Mouse (Mus musculus) embryonic facial prominence, embryonic 14.5 days (tissue): ENCODE results near the gene Rasgrp2. TPM values are rescaled to one million over a fixed set of nuclear protein-coding genes. Genes with fewer than 3 reads are reported as not detected.

Source experiments
- ATAC-seq: fragments of 200-750 bp; cut with Nextera tagmentation; 2 replicates; pipeline ENCODE4 v1.8.0; 2017; ENCODE audit warnings: low read depth, moderate number of reproducible peaks, moderate TSS enrichment
- DNase-seq: peaks from one replicate; pipeline ENCODE4 v3.0.0-alpha.2; 2015; ENCODE audit warnings: low spot score
- H3K27ac ChIP-seq: fragments of 300-500 bp; sonication (generic); replicated peaks from 2 replicates; pipeline ENCODE4 v1.5.1; 2014; ENCODE audit warnings: low read depth, mild to moderate bottlenecking, low read length, moderate library complexity
- H3K27me3 ChIP-seq: fragments of 300-500 bp; sonication (generic); replicated peaks from 2 replicates; pipeline ENCODE4 v1.6.1; 2014; ENCODE audit warnings: low read length; ENCODE audit not compliant: control insufficient read depth, insufficient read depth
- H3K36me3 ChIP-seq: fragments of 300-500 bp; sonication (generic); 2 replicates; pipeline ENCODE4 v1.6.1; 2014; ENCODE audit warnings: low read length, mixed read lengths; ENCODE audit not compliant: control insufficient read depth, insufficient read depth
- H3K4me1 ChIP-seq: fragments of 300-500 bp; sonication (generic); 2 replicates; pipeline ENCODE4 v1.6.1; 2014; ENCODE audit warnings: antibody characterized with exemption, low read length; ENCODE audit not compliant: control insufficient read depth, insufficient read depth
- H3K4me2 ChIP-seq: fragments of 300-500 bp; sonication (generic); 2 replicates; pipeline ENCODE4 v1.6.1; 2014; ENCODE audit warnings: low read depth, mild to moderate bottlenecking, low read length, moderate library complexity, mixed read lengths
- H3K4me3 ChIP-seq: fragments of 300-500 bp; sonication (generic); 2 replicates; pipeline ENCODE4 v1.5.1; 2014; ENCODE audit warnings: low read depth, mild to moderate bottlenecking, low read length
- H3K9ac ChIP-seq: fragments of 300-500 bp; sonication (generic); 2 replicates; pipeline ENCODE4 v1.6.1; 2014; ENCODE audit warnings: low read depth, mild to moderate bottlenecking, low read length, moderate library complexity, mixed read lengths
- H3K9me3 ChIP-seq: fragments of 300-500 bp; sonication (generic); 2 replicates; pipeline ENCODE4 v1.6.1; 2016; ENCODE audit warnings: low read length; ENCODE audit not compliant: control insufficient read depth
- WGBS: fragments of 180-500 bp; shearing (Covaris S2); extraction: QIAGEN DNeasy Blood & Tissue Kit; methylation state at CpG from one replicate; pipeline ENCODE4 v1.1.7; 2014; 5-methylcytosine and 5-hydroxymethylcytosine counted together
- polyA plus RNA-seq: library from polyadenylated mRNA; unstranded; fragments of >200 nt; fragmentation: Nextera tagmentation; extraction: Ambion mirVana; gene quantifications from 2 replicates; pipeline ENCODE4 v1.2.1, GENCODE M21; 2014

The Rasgrp2 gene
- polyA plus RNA-seq, 1 experiment from 2014 or later = 48.2 TPM

DNA sequence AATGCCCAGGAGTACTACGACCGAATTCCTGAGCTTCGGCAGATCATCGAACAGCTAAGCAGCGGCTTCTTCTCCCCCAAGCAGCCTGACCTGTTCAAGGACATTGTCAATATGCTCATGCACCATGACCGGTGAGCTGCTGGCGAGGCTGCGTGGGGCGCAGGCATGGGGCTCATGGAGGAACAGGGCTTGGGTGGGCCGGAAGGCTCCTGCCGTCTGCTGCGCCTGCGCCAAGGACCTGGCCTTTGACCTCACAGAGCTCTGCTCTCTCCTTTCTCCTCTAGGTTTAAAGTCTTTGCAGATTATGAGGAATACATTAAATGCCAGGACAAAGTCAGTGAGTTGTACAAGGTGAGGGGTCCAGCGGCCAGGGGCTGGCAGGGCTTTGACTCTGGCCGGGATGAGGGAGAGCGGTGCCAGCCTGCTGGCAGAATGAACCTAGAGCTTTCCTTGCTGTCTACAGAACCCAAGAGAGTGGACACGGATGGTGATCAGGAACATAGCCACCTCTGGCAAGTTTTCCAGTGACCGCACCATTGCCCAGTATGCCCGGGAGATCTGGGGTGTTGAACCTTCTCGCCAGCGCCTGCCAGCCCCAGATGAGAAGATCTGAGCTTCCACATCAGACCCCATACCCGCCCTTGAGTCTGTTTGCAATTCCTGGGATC lies 1.4 kb upstream of the Rasgrp2 start:
- WGBS = 85% methylated on average over 22 of the region's 22 CpGs

DNA sequence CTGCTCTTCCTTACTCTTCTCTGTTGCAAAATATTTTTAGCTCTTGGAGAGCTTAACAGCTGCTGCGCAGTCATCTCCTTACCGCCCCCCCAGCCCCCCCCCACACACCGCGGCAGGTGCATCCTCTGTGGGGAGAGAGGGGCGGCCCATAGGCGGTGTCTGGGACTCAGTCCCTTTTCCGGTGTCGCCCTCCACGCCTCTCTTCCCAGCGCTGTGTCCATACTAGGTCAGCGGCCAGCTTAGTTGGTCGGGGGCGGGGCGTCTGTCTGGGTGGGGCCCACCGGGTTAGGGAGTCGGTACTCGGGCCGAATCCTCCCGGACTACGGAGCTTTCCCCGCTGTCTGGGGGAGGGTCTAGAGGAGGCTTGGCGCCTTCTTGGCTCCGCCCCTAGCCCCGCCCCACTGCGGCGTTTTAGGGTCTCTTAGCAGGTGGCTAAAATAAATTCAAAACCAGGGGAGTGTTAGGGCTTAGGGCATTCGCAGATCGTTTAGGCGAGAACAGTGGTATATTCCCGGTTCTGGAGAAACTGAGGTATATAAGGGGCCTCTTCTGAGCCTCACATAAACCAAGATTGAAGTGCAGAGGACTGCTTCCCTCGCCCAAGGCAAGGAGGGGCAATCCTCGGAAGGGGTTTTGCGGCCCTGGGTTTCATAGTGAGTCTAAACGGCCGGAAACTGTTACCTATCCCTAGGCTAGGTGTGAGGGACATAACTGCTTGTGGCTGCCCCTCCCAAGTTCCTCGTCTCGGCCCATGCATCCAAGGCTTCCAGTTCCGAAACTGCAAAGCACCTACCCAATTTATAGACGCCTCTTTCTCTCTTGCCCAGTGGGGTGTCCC lies 474 bp upstream of the Rasgrp2 start:
- Histone ChIP-seq H3K9me3 (no peaks in the 10 kb centered on the region), H3K4me2 (peak overlapping the region; percentile 99), H3K4me1 (peaks cover 32% of the 10 kb centered on the region), H3K27ac (0 out of 2 replicates have a peak overlapping the region, but pooled peaks have one; percentile 11), H3K36me3 (no peaks in the 10 kb centered on the region), H3K9ac (peak overlapping the region; percentile 68), H3K4me3 (peak overlapping the region; percentile 66), H3K27me3 (peaks cover 38% of the 10 kb centered on the region)
- DNase-seq = peak; percentile 58
- WGBS = under 1% methylated on average over 37 of the region's 39 CpGs
- ATAC-seq = peak; percentile 54

More for the DNA sequence above, 1.4 kb upstream of the Rasgrp2 start:
- H3K9ac ChIP-seq = no peak overlapping the region
- H3K27me3 ChIP-seq = peaks cover 37% of the 10 kb centered on the region
- H3K36me3 ChIP-seq = no peaks in the 10 kb centered on the region
- ATAC-seq (no peak), DNase-seq (no peak)
- no peaks in the 10 kb centered on the region for H3K9me3 ChIP-seq
- H3K4me3 ChIP-seq = 0 out of 2 replicates have a peak overlapping the region, but pooled peaks have one; percentile 66
- H3K27ac ChIP-seq = no peak overlapping the region
- H3K4me1 ChIP-seq = peaks cover 32% of the 10 kb centered on the region
- no peak overlapping the region for H3K4me2 ChIP-seq

DNA sequence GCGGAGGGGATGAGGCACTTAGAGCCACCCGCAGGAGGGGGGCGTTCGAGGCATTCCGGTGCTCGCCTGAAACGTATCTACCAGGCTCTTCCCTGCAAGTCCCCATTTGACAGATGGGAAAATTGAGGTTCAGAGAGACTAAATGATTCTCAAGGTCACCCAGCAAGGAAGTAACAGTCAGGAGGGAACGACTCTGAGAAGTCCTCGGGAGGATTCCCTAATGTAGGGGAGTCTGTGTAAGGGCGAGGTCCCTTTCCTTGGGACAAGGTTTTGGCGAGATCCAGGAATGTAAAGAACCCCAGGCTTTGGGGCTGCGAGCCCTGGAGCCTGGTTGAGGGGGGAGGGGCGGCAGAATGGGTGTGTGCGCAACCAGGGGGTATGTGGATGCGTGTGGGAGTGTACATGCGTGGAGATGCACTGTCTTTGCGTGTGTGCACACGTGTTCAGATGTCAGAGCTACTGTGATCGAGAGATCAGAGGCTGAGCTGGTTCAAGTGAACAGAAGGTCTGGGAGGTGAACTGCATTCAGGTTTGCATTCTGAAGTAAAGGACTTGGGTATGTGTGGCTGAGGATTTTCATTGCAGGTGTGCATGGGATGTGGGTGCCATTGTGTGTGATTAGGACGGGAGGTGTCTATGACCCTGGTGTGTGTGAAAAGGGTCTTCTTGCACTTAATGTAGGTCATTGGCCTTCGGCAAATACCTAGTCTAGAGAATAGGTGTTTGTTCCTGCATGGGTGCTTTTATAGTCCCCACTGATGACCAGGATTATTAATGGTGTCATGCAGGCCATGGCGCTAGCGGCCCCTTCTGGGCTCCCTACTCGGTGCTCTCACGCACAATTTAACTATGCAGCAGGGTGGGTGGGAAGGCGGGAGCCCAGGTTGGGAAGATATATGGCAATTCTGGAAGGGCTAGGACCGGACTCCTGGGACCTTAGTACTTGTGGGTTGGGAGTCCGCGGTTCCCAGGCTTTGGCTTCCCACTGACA lies 1.3 kb downstream of the Rasgrp2 start:
- Histone ChIP-seq H3K36me3 (no peaks in the 10 kb centered on the region), H3K4me1 (peaks cover 32% of the 10 kb centered on the region), H3K27ac (no peak overlapping the region), H3K4me2 (peak overlapping the region; percentile 99), H3K27me3 (peaks cover 38% of the 10 kb centered on the region), H3K4me3 (peak overlapping the region; percentile 66), H3K9me3 (no peaks in the 10 kb centered on the region), H3K9ac (peak overlapping the region; percentile 68)
- DNase-seq = no peak
- 2% methylated on average over 29 of the region's 29 CpGs for WGBS
- no peak for ATAC-seq

DNA sequence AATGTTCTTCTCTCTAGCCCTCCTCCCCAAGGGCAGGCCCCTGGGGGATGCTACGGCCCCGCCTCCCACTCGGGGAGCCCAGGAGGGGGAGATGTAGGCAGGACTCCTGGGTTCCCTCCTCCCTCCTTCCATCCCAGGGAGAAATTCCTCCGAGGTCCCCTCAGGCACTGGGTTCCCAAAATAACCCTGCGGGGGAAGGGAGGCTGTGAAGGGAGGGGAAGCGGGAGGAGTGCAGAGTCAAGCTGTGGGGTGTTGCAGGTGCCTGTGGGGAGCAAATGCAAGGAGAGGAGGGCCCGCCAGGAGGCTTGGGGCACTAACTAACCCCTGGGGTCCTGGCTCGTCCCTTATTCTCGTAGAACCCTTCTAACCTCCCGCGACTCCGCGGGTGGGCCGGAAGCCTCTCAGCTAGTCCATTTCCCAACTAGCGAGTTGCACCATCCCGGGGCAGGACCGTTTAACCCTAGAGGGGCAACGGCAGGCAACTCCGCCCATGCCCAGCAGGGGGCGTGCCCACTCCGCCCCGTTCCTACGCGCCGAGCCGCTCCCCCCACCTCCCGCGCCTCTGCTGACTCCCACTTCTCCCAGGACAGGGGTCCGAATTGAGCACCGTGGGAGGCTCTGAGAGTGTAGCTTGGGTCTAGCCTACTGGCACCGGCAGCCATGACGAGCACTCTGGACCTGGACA lies 2.1 kb downstream of the Rasgrp2 start:
- Histone ChIP-seq H3K27me3 (peaks cover 38% of the 10 kb centered on the region), H3K27ac (no peak overlapping the region), H3K9ac (peak overlapping the region; percentile 58), H3K9me3 (no peaks in the 10 kb centered on the region), H3K36me3 (no peaks in the 10 kb centered on the region), H3K4me1 (peaks cover 32% of the 10 kb centered on the region), H3K4me3 (peak overlapping the region; percentile 66), H3K4me2 (peak overlapping the region; percentile 99)
- DNase-seq (peak; percentile 57), ATAC-seq (peak; percentile 4; the same call in 1 of the 2 replicates)
- WGBS = 1% methylated on average over 22 of the region's 32 CpGs

DNA sequence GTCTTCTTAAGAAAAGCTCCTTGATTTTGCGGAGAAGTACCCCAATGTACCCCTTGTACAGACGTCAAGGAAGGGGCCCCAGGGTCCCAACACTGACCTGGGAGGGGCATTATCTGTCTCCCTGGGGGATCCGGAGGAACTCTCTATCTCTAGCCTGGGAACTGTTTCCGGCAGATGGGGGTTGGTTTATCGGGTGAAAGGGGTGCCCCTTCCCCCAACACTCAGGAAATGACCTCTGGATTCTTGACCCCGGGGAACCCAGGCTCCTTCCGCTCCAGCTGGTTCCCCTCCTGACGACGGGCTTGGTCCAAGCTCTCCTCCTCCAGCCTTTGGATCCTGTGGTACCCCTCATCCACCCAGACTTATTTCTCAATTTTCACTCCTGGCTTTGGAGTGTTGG lies 2.8 kb downstream of the Rasgrp2 start:
- Histone ChIP-seq H3K4me3 (peak overlapping the region; percentile 66), H3K27me3 (peaks cover 38% of the 10 kb centered on the region), H3K9me3 (no peaks in the 10 kb centered on the region), H3K4me1 (peaks cover 32% of the 10 kb centered on the region), H3K36me3 (no peaks in the 10 kb centered on the region), H3K27ac (no peak overlapping the region), H3K4me2 (peak overlapping the region; percentile 99), H3K9ac (peak overlapping the region; percentile 58)
- 6% methylated on average over 8 of the region's 9 CpGs for WGBS
- DNase-seq (no peak), ATAC-seq (no peak)

DNA sequence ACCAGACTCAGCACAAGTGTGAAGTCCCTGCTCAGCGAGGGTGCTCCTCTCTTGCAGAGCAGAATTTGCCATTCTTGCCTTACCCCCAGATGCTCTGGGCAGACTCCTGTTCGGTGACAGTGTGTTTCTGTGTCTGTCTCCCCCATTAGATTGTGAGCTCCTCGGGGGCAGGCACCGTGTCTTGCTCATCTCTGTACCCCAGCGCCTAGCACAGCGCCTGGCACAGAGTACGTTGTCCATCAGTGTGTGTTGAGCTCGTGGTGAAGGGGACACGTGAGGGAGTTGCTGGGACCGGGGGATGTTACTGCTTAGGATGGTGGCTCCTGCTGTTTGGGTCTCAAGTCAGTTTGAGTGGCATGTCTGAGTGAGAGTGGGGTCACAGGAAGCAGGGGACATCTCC lies 4.7 kb downstream of the Rasgrp2 start:
- Histone ChIP-seq H3K4me2 (no peak overlapping the region), H3K27ac (no peak overlapping the region), H3K36me3 (no peaks in the 10 kb centered on the region), H3K9ac (no peak overlapping the region; the same call in 1 of the 2 replicates), H3K4me3 (no peak overlapping the region), H3K9me3 (no peaks in the 10 kb centered on the region), H3K27me3 (peaks cover 37% of the 10 kb centered on the region), H3K4me1 (peaks cover 27% of the 10 kb centered on the region)
- 71% methylated on average over 10 of the region's 10 CpGs for WGBS
- DNase-seq (no peak), ATAC-seq (no peak)

DNA sequence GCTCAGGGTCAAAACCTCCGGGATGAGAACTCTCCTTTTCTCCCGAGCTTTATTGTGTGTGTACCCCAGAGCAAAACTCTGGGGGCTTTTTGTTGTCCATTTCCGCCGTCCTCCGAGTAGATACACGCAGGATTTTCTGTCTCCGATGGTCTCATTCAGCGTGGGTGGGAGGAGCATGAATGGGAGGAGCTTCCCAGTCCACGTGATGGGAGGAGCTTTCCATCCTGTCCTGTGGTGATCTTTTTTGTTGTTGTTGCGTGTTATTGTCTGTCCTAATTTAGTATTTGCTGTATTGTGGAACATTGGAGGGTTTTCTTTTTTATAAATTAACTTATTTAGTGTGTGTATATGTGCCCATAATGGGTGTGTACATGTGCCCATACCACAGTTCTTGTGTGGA lies 6.3 kb downstream of the Rasgrp2 start:
- Histone ChIP-seq H3K9ac (no peak overlapping the region), H3K27ac (no peak overlapping the region), H3K36me3 (no peaks in the 10 kb centered on the region), H3K4me3 (no peak overlapping the region), H3K4me1 (peaks cover 16% of the 10 kb centered on the region), H3K9me3 (no peaks in the 10 kb centered on the region), H3K4me2 (no peak overlapping the region), H3K27me3 (peaks cover 23% of the 10 kb centered on the region)
- 69% methylated on average over 10 of the region's 10 CpGs for WGBS
- no peak for ATAC-seq
- no peak for DNase-seq
